Mouse (Mus musculus): ENCODE results near the gene Gnb2. TPM values are rescaled to one million over a fixed set of nuclear protein-coding genes. Genes with fewer than 3 reads are reported as not detected.

The Gnb2 gene
- polyA plus RNA-seq, 1 experiment from 2014 or later = 460 TPM

DNA sequence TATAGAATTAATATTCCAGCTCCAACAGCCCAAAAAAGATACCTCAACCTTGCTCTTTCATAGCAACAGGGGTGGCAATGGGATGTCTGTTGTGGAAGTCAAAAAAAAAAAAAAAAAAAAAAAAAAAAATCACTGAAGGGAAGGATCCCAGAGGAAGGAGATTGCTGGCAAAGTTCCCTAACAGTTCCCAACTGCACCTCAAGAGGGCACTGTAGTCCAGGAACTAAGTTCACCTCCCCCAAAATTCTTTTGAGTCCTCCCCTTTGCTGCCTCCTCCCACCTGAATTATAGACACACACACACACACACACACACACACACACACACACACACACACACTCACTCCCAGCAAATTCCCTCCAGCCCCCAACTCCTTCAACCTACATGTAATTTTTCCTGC lies 52.2 kb downstream of the Gnb2 start:
- DNase-seq (ENCODE audit: low spot score) = peak; percentile 84
- Histone ChIP-seq H3K27ac (peak overlapping the region; percentile 81; the same call in 1 of the 2 replicates), H3K27me3 (ENCODE audit: insufficient read depth, poor library complexity, severe bottlenecking) (peaks cover 13% of the 10 kb centered on the region; the same call in 1 of the 2 replicates), H3K4me3 (peak overlapping the region; percentile 18; the same call in 1 of the 2 replicates), H3K9me3 (no peaks in the 10 kb centered on the region), H3K4me1 (replicated peaks) (peaks cover 43% of the 10 kb centered on the region), H3K36me3 (no peaks in the 10 kb centered on the region)

Other genes starting within 250 kb of the Gnb2 start
- 5.9 and 7.1 TPM in 2 replicates for gene Ache, start 246.0 kb downstream of the Gnb2 start, polyA plus RNA-seq (2016; fragmentation: Nextera tagmentation; extraction: Ambion mirVana)
- 10.6 and 12.2 TPM in 2 replicates for gene Ufsp1, start 238.9 kb downstream of the Gnb2 start, polyA plus RNA-seq (2016; fragmentation: Nextera tagmentation; extraction: Ambion mirVana)
- 175 and 186 TPM in 2 replicates for gene Srrt, start 225.8 kb downstream of the Gnb2 start, polyA plus RNA-seq (2016; fragmentation: Nextera tagmentation; extraction: Ambion mirVana)
- gene Trip6, start 219.1 kb downstream of the Gnb2 start, polyA plus RNA-seq (2016; fragmentation: Nextera tagmentation; extraction: Ambion mirVana) = 53.9 and 57.2 TPM in 2 replicates
- 14.2 and 17.2 TPM in 2 replicates for gene Slc12a9, start 199.9 kb downstream of the Gnb2 start, polyA plus RNA-seq (2016; fragmentation: Nextera tagmentation; extraction: Ambion mirVana)
- gene Ephb4, start 183.4 kb downstream of the Gnb2 start, polyA plus RNA-seq (2016; fragmentation: Nextera tagmentation; extraction: Ambion mirVana) = 29.7 and 31.4 TPM in 2 replicates
- 0.05 and 0.13 TPM in 2 replicates for gene Zan, start 56.4 kb downstream of the Gnb2 start, polyA plus RNA-seq (2016; fragmentation: Nextera tagmentation; extraction: Ambion mirVana)
- gene Pop7, start 31.0 kb downstream of the Gnb2 start, polyA plus RNA-seq (2016; fragmentation: Nextera tagmentation; extraction: Ambion mirVana) = 56.1 and 70.9 TPM in 2 replicates
- gene Gigyf1, start 15.0 kb downstream of the Gnb2 start, polyA plus RNA-seq (2016; fragmentation: Nextera tagmentation; extraction: Ambion mirVana) = 14.7 and 14.9 TPM in 2 replicates
- 1.3 and 4.5 TPM in 2 replicates for gene Epo, start 268 bp downstream of the Gnb2 start, polyA plus RNA-seq (2016; fragmentation: Nextera tagmentation; extraction: Ambion mirVana)
- 10.3 and 47.6 TPM in 2 replicates for gene Actl6b, start 20.0 kb upstream of the Gnb2 start, polyA plus RNA-seq (2016; fragmentation: Nextera tagmentation; extraction: Ambion mirVana)
- gene Tfr2, start 36.3 kb upstream of the Gnb2 start, polyA plus RNA-seq (2016; fragmentation: Nextera tagmentation; extraction: Ambion mirVana) = 1.7 and 4.9 TPM in 2 replicates
- 15.2 and 27.5 TPM in 2 replicates for gene Mospd3, start 67.5 kb upstream of the Gnb2 start, polyA plus RNA-seq (2016; fragmentation: Nextera tagmentation; extraction: Ambion mirVana)
- 72.2 and 95.5 TPM in 2 replicates for gene Pcolce, start 80.3 kb upstream of the Gnb2 start, polyA plus RNA-seq (2016; fragmentation: Nextera tagmentation; extraction: Ambion mirVana)
- 0.30 TPM in 2 replicates for gene Fbxo24, start 95.5 kb upstream of the Gnb2 start, polyA plus RNA-seq (2016; fragmentation: Nextera tagmentation; extraction: Ambion mirVana)
- 35.3 and 39.7 TPM in 2 replicates for gene Lrch4, start 95.6 kb upstream of the Gnb2 start, polyA plus RNA-seq (2016; fragmentation: Nextera tagmentation; extraction: Ambion mirVana)
- gene Gm20605, start 95.7 kb upstream of the Gnb2 start, polyA plus RNA-seq (2016; fragmentation: Nextera tagmentation; extraction: Ambion mirVana) = 14.1 and 14.9 TPM in 2 replicates
- 7.1 and 7.8 TPM in 2 replicates for gene Sap25, start 107.8 kb upstream of the Gnb2 start, polyA plus RNA-seq (2016; fragmentation: Nextera tagmentation; extraction: Ambion mirVana)
- gene Irs3, start 112.2 kb upstream of the Gnb2 start, polyA plus RNA-seq (2016; fragmentation: Nextera tagmentation; extraction: Ambion mirVana) = 0.42 and 0.67 TPM in 2 replicates
- 25.9 and 27.6 TPM in 2 replicates for gene Agfg2, start 151.2 kb upstream of the Gnb2 start, polyA plus RNA-seq (2016; fragmentation: Nextera tagmentation; extraction: Ambion mirVana)
- gene Nyap1, start 208.1 kb upstream of the Gnb2 start, polyA plus RNA-seq (2016; fragmentation: Nextera tagmentation; extraction: Ambion mirVana) = 4.7 and 9.5 TPM in 2 replicates
- 82.5 and 86.0 TPM in 2 replicates for gene Tsc22d4, start 212.2 kb upstream of the Gnb2 start, polyA plus RNA-seq (2016; fragmentation: Nextera tagmentation; extraction: Ambion mirVana)
- 51.4 and 78.3 TPM in 2 replicates for gene Ppp1r35, start 245.3 kb upstream of the Gnb2 start, polyA plus RNA-seq (2016; fragmentation: Nextera tagmentation; extraction: Ambion mirVana)

Measured in hindbrain, embryonic 10.5 days (tissue).